Mouse (Mus musculus): Measurements from ENCODE around the gene Ndufa7. TPM values are rescaled to one million over a fixed set of nuclear protein-coding genes. Genes with fewer than 3 reads are reported as not detected.
"Not testable (repeated sequence)": the region's sequence is repeated elsewhere in the genome, so short reads cannot be mapped to it uniquely, and the experiment has no call there.

Ndufa7 gene
- total RNA-seq, 2 experiments from 2014 or later: 229 to 243 TPM

GRCm38 (mm10) chr17:33807181-33807888, 17.0 kb upstream of the Ndufa7 start:
- intact Hi-C loops (cut with DNase I): no loop called here

GRCm38 (mm10) chr17:33808192-33808591, 16.2 kb upstream of the Ndufa7 start:
- no peak for DNase-seq (ENCODE audit: low spot score in 2 of 2)
- intact Hi-C loops (cut with DNase I): no loop called here

More at GRCm38 (mm10) chr17:33807181-33807888, 17.0 kb upstream of the Ndufa7 start:
- no peak for DNase-seq (ENCODE audit: low spot score in 2 of 2)

- intact Hi-C loops (cut with DNase I): loop anchor here (5.0 kb wide), 1 partner anchor 48 kb away; the partner anchor contains the start of gene Rab11b
- peak; percentile 94 to 96 for DNase-seq (ENCODE audit: low spot score in 2 of 2)
Observed at GRCm38 (mm10) chr17:33810334-33811141, 13.8 kb upstream of the Ndufa7 start, which contains the start of gene Kank3. TSS of gene Kank3 (plus strand) at chr17:33810519.

- intact Hi-C loops (cut with DNase I): loop anchor here (5.0 kb wide), 1 partner anchor 49 kb away; the partner anchor contains the start of gene Rab11b
- DNase-seq (ENCODE audit: low spot score in 2 of 2): no peak
Observed at GRCm38 (mm10) chr17:33811142-33811516, 13.2 kb upstream of the Ndufa7 start.

- DNase-seq (ENCODE audit: low spot score in 2 of 2): no peak
- intact Hi-C loops (cut with DNase I): loop anchor here (5.0 kb wide), 1 partner anchor 50 kb away; the partner anchor contains the start of gene Rab11b
Observed at GRCm38 (mm10) chr17:33812475-33812874, 11.9 kb upstream of the Ndufa7 start.

- no peak for DNase-seq (ENCODE audit: low spot score in 2 of 2)
- intact Hi-C loops (cut with DNase I): loop anchor here (5.0 kb wide), 1 partner anchor 51 kb away; the partner anchor contains the start of gene Rab11b
Observed at GRCm38 (mm10) chr17:33812990-33813389, 11.4 kb upstream of the Ndufa7 start.

GRCm38 (mm10) chr17:33815399-33815798, 9.0 kb upstream of the Ndufa7 start:
- DNase-seq (ENCODE audit: low spot score in 2 of 2): no peak
- intact Hi-C loops (cut with DNase I): no loop called here

- intact Hi-C loops (cut with DNase I): no loop called here
- no peak for DNase-seq (ENCODE audit: low spot score in 2 of 2)
Observed at GRCm38 (mm10) chr17:33816612-33817011, 7.8 kb upstream of the Ndufa7 start.

GRCm38 (mm10) chr17:33817184-33817968, 7.0 kb upstream of the Ndufa7 start:
- intact Hi-C loops (cut with DNase I): no loop called here
- DNase-seq (ENCODE audit: low spot score in 2 of 2): peak; percentile 92 to 95

- DNase-seq (ENCODE audit: low spot score in 2 of 2): no peak
- intact Hi-C loops (cut with DNase I): no loop called here
Observed at GRCm38 (mm10) chr17:33817969-33818643, 6.3 kb upstream of the Ndufa7 start.

- intact Hi-C loops (cut with DNase I): no loop called here
- DNase-seq (ENCODE audit: low spot score in 2 of 2): no peak
Observed at GRCm38 (mm10) chr17:33822436-33822959, 1.9 kb upstream of the Ndufa7 start.

GRCm38 (mm10) chr17:33823171-33823570, 1.2 kb upstream of the Ndufa7 start:
- DNase-seq (ENCODE audit: low spot score in 2 of 2); intact Hi-C loops (cut with DNase I): not testable (repeated sequence)

GRCm38 (mm10) chr17:33824997-33825330, 592 bp downstream of the Ndufa7 start:
- DNase-seq (ENCODE audit: low spot score in 2 of 2); intact Hi-C loops (cut with DNase I): not testable (repeated sequence)

- no peak for DNase-seq (ENCODE audit: low spot score in 2 of 2)
Observed at GRCm38 (mm10) chr17:33825462-33825861, 1.1 kb downstream of the Ndufa7 start.

GRCm38 (mm10) chr17:33826850-33827249, 2.5 kb downstream of the Ndufa7 start:
- DNase-seq (ENCODE audit: low spot score in 2 of 2): peak; percentile 78 to 79
- intact Hi-C loops (cut with DNase I): no loop called here

More at GRCm38 (mm10) chr17:33825462-33825861, 1.1 kb downstream of the Ndufa7 start:
- intact Hi-C loops (cut with DNase I): no loop called here

GRCm38 (mm10) chr17:33828892-33829291, 4.5 kb downstream of the Ndufa7 start:
- no peak for DNase-seq (ENCODE audit: low spot score in 2 of 2)
- intact Hi-C loops (cut with DNase I): no loop called here

- no peak for DNase-seq (ENCODE audit: low spot score in 2 of 2)
- intact Hi-C loops (cut with DNase I): no loop called here
Observed at GRCm38 (mm10) chr17:33829561-33829960, 5.2 kb downstream of the Ndufa7 start.

GRCm38 (mm10) chr17:33842966-33843795, 18.8 kb downstream of the Ndufa7 start, which contains the start of gene Cd320:
TSS of gene Cd320 (plus strand) at chr17:33843091.
- DNase-seq (ENCODE audit: low spot score in 2 of 2): peak; percentile 92 to 93
- intact Hi-C loops (cut with DNase I): no loop called here
